Mouse (Mus musculus): ENCODE measurements around the gene Sag.

GRCm38 (mm10) chr1:87824420-87824995 lies 21.0 kb downstream of the Sag start:
- TF ChIP-seq EP300 (IDR thresholded peaks at IDR 0.05; ENCODE audit: insufficient read depth, low read depth, low read length) (no peak), POLR2A (IDR thresholded peaks at IDR 0.05; ENCODE audit: insufficient read depth, low read length) (no peak)

All from ES-Bruce4 (cell line).